Mouse (Mus musculus) regulatory T cell (primary cell): ENCODE data around the gene Sp3.

Experiments
- in situ Hi-C: fragments of 300-600 bp; cut with MboI, MseI; formaldehyde crosslinking; loops from one replicate; pipeline ENCODE4 v1.15.1; 2025; ENCODE audit warnings: high pct_unique_total_duplicates

Sp3 gene

DNA sequence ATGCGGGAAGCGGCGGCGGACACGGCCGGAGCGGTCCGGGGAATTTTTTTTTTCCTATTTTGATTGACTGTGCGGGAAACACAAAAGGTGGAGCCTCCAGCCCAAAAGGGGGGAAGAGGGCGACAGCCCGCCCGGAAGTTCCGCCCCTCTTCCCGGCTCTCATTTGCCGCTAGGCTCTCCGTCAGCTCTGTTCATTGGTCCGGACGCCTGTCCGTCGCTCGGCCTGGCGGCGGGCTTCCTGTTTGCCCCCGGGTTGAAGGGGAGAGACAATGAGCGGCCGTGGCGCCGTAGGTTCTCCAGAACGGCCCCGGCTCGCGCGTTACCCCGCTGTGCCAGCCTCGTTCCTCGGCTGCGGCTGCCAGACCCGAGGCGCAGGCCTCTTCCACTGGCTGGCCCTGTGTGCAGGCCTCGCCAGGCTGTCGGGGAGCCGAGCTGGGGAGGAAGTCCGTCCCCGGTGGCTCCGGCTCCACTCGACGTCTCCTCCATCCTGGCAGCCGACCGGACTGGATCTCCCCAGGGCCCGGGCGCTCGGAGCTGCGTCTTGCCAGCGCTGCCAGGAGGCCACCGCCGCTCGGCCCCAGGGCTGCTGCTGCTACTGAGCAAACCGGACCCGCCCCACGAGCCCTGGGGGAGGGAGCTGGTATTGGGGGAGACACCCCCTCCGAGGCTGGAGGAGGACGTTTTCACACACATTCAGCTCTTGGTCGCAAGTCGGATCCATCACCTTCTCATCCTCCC is at the start of gene Sp3:
Sp3 (minus strand) TSS at position 110 of the 738 bp plus-strand sequence.
- in situ Hi-C loops, result no loop called here

GRCm38 (mm10) chr2:73029846-73030245 is 49.6 kb upstream of the Sp3 start:
- in situ Hi-C loops, result loop anchor here (10.0 kb wide), 1 partner anchor 665 kb away; no protein-coding TSS in a partner anchor

DNA sequence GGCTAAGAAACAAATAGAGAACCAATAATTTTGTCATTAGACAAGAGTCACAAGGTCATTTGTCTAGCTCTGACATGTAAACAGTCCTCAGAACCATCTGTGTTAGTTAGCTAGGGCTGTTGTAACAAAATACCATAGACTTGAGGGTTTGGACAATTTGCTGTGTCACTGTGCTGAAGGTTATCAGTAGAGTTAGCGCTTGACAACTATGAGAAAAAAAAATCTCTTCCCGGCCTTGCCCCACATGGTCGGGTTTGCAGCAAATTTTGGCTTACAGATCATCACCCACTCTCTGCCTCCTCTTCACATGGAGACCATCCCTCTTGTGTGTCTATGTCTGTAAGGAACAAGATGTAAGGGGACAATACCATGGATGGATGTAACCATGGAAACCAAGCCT is 47.8 kb upstream of the Sp3 start:
- in situ Hi-C loops, result loop anchor here (10.0 kb wide), 1 partner anchor 663 kb away; no protein-coding TSS in a partner anchor

DNA sequence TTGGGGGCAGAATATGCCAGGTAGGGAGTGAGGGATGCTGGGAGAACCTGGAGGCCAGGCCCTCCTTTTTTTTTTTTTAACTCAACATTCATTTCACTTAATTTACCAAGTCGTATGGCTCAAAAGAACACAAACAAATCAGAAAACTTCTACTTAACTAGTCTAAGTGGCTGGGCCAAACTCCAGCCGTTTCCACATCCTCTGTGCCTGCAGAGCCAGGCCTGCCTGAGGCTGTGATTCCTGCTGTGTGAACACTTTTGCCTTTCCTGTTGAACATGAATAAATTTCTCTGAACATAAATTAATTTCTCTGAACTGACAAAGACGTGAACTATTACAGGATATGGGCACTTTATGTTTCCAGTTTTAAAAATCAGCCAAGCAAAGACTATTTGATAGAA is 46.9 kb upstream of the Sp3 start:
- in situ Hi-C loops, result loop anchor here (10.0 kb wide), 1 partner anchor 662 kb away; no protein-coding TSS in a partner anchor

DNA sequence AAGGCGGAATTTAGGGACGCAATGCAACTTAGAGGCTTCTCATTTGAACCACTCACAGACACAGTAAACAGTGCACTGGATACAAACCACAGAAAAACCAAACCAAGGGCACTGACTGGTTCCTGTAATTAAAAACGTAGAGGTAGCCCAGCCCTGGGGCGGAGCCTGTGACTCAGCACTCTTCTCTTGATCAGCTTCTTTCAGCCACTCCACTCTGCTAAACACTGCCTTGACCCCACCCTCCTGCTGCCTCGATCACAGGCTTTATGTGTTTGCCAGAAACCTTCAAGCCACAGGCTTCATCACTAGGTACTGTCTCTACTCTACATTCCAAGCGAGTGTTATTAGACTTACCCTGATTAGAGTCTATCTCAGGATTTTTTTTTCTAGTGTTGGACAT is 43.6 kb upstream of the Sp3 start:
- in situ Hi-C loops, result loop anchor here (5.0 to 10.0 kb wide), 2 partner anchors 83 to 659 kb away; no protein-coding TSS in a partner anchor

DNA sequence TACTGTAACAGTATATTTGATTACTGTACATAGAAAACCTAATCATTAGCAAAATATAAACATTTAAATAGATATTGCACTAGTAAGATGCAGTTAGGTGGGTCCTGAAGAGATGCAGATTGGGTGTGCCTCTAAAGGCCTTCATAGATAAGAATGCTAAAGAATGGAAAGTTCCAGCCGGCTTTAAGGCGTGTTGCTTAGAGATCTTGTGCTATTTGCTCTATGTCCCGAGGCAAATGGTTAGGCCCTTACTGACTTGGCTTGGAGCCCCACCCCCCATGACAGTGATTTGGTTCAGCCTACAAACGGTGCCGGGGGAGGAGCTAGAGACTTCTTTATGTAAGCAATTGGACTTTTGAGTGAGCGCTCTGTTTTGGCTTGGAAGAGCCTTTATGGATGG is 40.8 kb upstream of the Sp3 start:
- in situ Hi-C loops, result loop anchor here (5.0 to 10.0 kb wide), 2 partner anchors 86 to 656 kb away; no protein-coding TSS in a partner anchor

DNA sequence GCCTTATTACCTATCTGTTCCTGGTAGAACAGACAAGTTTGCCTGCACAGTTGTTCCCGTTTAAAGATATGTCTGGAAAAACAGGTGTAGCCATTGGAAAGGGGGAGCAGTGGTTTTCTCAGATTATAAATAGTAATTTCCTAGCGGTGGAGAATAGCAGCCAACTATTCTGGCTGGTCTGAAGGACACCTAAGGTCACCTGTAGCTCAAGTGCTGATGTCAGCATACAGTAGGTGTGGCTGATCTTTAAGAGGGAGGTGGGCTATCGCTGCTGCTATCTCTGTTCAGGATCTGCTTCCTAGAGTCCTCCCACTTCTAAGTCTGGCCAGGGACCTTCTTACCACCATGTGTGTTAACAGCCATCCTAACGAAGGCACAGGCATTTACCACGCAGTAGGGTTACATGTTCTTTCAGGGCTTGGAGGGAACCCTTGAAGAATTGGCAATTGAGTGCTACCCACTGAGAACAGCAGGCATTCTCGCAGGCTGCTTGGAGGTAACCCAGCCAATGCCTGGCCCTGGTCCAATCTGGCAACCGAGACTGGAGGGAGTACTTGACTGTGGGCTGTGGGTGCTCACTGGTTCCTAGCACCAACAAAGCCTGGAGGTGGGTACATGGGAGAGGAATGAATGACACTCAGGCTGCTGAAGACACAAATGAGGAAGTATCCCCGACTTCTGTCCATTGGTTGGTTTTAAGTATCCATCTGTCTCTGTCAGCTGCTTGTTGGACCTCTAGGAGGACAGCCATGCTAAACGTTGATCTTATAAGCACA is 39.3 kb upstream of the Sp3 start:
- in situ Hi-C loops, result loop anchor here (5.0 to 10.0 kb wide), 2 partner anchors 88 to 655 kb away; no protein-coding TSS in a partner anchor

GRCm38 (mm10) chr2:73014063-73014462 is 33.8 kb upstream of the Sp3 start:
- in situ Hi-C loops, result loop anchor here (5.0 kb wide), 1 partner anchor 38 kb away; no protein-coding TSS in a partner anchor

DNA sequence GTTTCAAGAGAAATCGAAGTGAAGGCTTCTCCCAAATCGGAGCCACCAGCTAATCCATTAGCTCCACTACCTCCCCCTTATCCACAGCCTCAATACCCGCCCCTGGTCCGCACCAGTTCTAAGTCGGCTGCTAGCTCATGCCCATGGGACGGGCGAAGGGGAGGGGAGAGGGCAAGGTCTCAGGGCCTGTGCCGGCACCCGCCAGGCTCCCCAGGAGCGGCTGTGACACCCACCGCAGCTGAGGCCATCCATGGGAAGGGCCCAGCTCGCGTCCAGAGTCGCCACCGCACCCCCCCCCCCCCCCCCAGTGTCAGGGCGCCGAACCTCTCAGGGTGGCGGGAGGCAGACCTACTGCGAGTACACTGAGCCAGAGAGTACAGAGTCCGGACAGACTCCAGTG is 32.4 kb upstream of the Sp3 start:
- in situ Hi-C loops, result loop anchor here (5.0 kb wide), 1 partner anchor 40 kb away; no protein-coding TSS in a partner anchor

GRCm38 (mm10) chr2:73007472-73007871 is 27.2 kb upstream of the Sp3 start:
- in situ Hi-C loops, result no loop called here

DNA sequence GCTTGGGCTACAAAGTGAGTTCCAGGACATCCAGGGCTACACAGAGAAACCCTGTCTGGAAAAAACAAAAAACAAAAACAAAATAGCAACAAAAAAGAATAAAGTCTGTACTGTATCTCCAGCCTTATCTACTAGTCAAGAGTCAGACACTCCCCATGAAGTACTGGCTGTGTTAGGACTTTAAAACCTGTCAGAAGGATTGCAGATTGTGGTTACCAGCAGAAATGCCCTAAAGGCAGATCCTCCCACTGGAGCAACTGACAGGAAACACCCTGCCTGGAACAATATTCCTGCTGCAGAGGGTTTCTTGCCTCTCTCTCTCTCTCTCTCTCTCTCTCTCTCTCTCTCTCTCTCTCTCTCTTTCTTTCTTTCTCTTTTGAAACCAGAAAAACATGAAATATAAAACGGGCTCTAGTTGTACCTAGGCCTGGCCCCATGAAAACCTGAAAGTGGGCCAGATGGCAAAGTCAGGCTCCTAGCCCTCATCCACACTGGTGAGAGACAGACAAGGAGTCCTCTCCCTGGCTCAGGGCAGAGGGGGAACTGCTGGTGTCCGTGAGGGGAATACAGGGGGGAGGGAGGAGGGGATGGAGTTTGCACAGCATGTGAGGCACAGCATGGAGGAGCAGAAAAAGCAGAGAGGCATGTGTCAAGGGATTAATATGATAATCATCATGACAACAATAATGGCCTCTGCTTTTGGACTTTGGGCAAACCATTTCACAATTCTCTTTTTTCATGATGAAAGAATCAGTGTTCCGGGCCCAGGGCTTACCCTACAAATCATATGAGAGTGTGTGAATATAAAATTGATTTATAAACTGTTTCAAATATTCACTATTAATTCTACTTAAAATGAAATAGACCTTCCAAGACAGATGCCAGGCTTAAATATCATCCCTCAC is 25.6 kb upstream of the Sp3 start:
- in situ Hi-C loops, result no loop called here

- in situ Hi-C loops, result no loop called here
These were observed 23.8 kb upstream of the Sp3 start for GRCm38 (mm10) chr2:73003751-73004717.

- in situ Hi-C loops, result no loop called here
These were observed 22.8 kb upstream of the Sp3 start for GRCm38 (mm10) chr2:73003049-73003448.

DNA sequence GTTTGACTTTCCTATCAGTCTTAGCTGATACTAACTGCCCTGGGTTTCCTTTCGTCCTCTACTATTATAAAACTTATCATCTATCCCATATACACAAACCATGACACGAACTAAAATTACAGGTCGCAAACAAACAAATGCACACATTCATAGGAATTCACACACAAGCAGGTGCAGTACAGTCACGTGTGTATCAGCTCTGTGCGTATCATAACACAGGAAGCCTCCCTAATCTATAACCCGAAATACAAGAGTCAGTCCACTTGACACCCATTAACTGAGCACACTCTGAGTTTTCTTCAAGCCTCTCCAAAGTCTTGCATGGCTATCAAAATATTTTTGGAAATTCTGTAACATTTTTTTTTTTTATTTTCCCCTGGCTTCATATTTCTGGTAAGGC is 22.2 kb upstream of the Sp3 start:
- in situ Hi-C loops, result no loop called here

GRCm38 (mm10) chr2:73001994-73002393 is 21.7 kb upstream of the Sp3 start:
- in situ Hi-C loops, result no loop called here

DNA sequence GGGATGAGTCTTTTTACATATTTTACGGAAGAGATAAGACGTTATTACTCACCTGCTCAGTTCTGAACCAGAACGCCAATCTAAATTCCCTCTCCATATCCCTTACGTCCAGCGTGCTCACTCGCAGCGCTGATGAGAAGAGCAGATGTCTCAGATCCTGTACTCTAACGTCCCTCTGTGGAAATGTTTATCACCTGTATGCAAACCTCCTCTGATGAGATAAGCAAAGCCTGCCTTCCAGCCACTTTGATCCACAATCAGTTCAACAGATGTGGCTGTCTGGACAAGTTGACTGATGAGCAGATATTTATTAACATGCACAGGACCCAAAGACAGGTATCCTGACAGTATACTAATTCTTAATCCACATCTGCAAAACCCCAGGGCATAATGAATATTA is 19.9 kb upstream of the Sp3 start:
- in situ Hi-C loops, result no loop called here

- in situ Hi-C loops, result no loop called here
These were observed 17.3 kb upstream of the Sp3 start for GRCm38 (mm10) chr2:72997586-72997985.

GRCm38 (mm10) chr2:72996808-72997378 is 16.6 kb upstream of the Sp3 start:
- in situ Hi-C loops, result no loop called here

GRCm38 (mm10) chr2:72995346-72996097 is 15.3 kb upstream of the Sp3 start:
- in situ Hi-C loops, result no loop called here
